Mouse (Mus musculus) embryo, embryonic 10 days (tissue): Measurements from ENCODE around the gene Cbx8.

Experiments used
- DNase-seq: peaks from one replicate; pipeline ENCODE4 v3.0.0-alpha.2; 2015; ENCODE audit warnings: low spot score

Cbx8 gene

GRCm38 (mm10) chr11:118992781-118993180 is 48.0 kb downstream of the Cbx8 start:
- no peak for DNase-seq

- no peak for DNase-seq
These were observed 52.8 kb downstream of the Cbx8 start, which contains the start of gene Enpp7 for GRCm38 (mm10) chr11:118987999-118988398. Gene Enpp7 (plus strand): TSS chr11:118988188.
